Mouse (Mus musculus) CH12.LX (cell line): Measurements from ENCODE around the gene Tmem129. TPM values are rescaled to one million over a fixed set of nuclear protein-coding genes. Genes with fewer than 3 reads are reported as not detected.

ENCODE experiments used
- DNase-seq: peaks from one replicate; pipeline ENCODE4 v3.0.0-alpha.2; 2013; ENCODE audit errors: extremely low read depth
- H3K27ac ChIP-seq: 2 replicates; pipeline ENCODE4 v1.5.1; 2012; ENCODE audit warnings: low read depth, mild to moderate bottlenecking, control low read depth, moderate library complexity; ENCODE audit not compliant: insufficient read depth
- H3K27me3 ChIP-seq: replicated peaks from 2 replicates; pipeline ENCODE3; 2012; ENCODE audit warnings: inconsistent platforms
- H3K36me3 ChIP-seq, 2 experiments: replicated peaks in 1 of 2; 2 replicates each; pipeline versions ENCODE3 to v1.6.1; 2012; ENCODE audit warnings: inconsistent platforms in 1 of 2, low read length in 1 of 2, mild to moderate bottlenecking in 1 of 2, mixed read lengths in 1 of 2, moderate library complexity in 1 of 2; ENCODE audit not compliant: control insufficient read depth in 1 of 2, insufficient read depth in 1 of 2
- H3K4me1 ChIP-seq, 2 experiments: 2 replicates each; pipeline ENCODE4 v1.6.1; 2012; ENCODE audit warnings: inconsistent platforms in 1 of 2, moderate library complexity in 1 of 2; ENCODE audit not compliant: insufficient read depth in 2 of 2, control insufficient read depth in 1 of 2
- H3K4me2 ChIP-seq: 2 replicates; pipeline ENCODE4 v1.6.1; 2012; ENCODE audit warnings: low read depth, mild to moderate bottlenecking, control low read depth; ENCODE audit not compliant: poor library complexity, insufficient read depth, severe bottlenecking
- H3K4me3 ChIP-seq, 3 experiments: fragments of 150-350 bp in 1 of 3; sonication (generic) in 1 of 3; replicated peaks in 1 of 3; 2 replicates each; pipeline versions ENCODE3 to v1.5.1; 2011 to 2012; ENCODE audit warnings: low read depth in 2 of 3, low read length in 2 of 3, mild to moderate bottlenecking in 2 of 3, moderate library complexity in 2 of 3, control low read depth in 1 of 3, improper control_type of control experiment in 1 of 3, inconsistent platforms in 1 of 3, mixed read lengths in 1 of 3; ENCODE audit not compliant: poor library complexity in 1 of 3
- H3K79me2 ChIP-seq: replicated peaks from 2 replicates; pipeline ENCODE4 v1.6.1; 2012; ENCODE audit warnings: mild to moderate bottlenecking, moderate library complexity; ENCODE audit not compliant: control insufficient read depth, poor library complexity, insufficient read depth, severe bottlenecking; ENCODE audit errors: extremely low read depth
- H3K9ac ChIP-seq: 2 replicates; pipeline ENCODE4 v1.6.1; 2012; ENCODE audit warnings: low read depth, mild to moderate bottlenecking, control low read depth, moderate library complexity; ENCODE audit not compliant: insufficient read depth
- H3K9me3 ChIP-seq: replicated peaks from 2 replicates; pipeline ENCODE3; 2012; ENCODE audit warnings: low read length, inconsistent platforms, mixed read lengths
- BHLHE40 ChIP-seq: IDR thresholded peaks from 2 replicates; pipeline ENCODE4 v1.6.1; 2011; ENCODE audit warnings: mild to moderate bottlenecking, low read depth, low read length, improper control_type of control experiment
- CHD1 ChIP-seq: IDR thresholded peaks from 2 replicates; pipeline ENCODE4 v1.6.1; 2012; ENCODE audit warnings: low read depth, low read length, improper control_type of control experiment, inconsistent platforms
- CHD2 ChIP-seq: IDR thresholded peaks from 2 replicates; pipeline ENCODE4 v1.6.1; 2011; ENCODE audit warnings: low read length, improper control_type of control experiment
- ELF1 ChIP-seq: IDR thresholded peaks from 2 replicates; pipeline ENCODE4 v1.6.1; 2014; ENCODE audit warnings: low read depth, mild to moderate bottlenecking, inconsistent platforms, low read length, improper control_type of control experiment
- ETS1 ChIP-seq: conservative IDR thresholded peaks from 2 replicates; pipeline ENCODE4 v1.6.1; 2012; ENCODE audit warnings: low read depth, mild to moderate bottlenecking, inconsistent platforms, low read length, improper control_type of control experiment, moderate library complexity
- HCFC1 ChIP-seq: IDR thresholded peaks from 2 replicates; pipeline ENCODE4 v1.6.1; 2012; ENCODE audit warnings: low read depth, mild to moderate bottlenecking, inconsistent platforms, low read length, improper control_type of control experiment
- JUN ChIP-seq: IDR thresholded peaks from 2 replicates; pipeline ENCODE4 v1.6.1; 2011; ENCODE audit warnings: low read depth, mild to moderate bottlenecking, low read length, improper control_type of control experiment, moderate library complexity; ENCODE audit not compliant: insufficient read depth
- JUND ChIP-seq: conservative IDR thresholded peaks from 2 replicates; pipeline ENCODE4 v1.6.1; 2011; ENCODE audit warnings: low read depth, low read length, improper control_type of control experiment
- KAT2A ChIP-seq: IDR thresholded peaks from 2 replicates; pipeline ENCODE4 v1.6.1; 2012; ENCODE audit warnings: low read length, improper control_type of control experiment, inconsistent platforms; ENCODE audit not compliant: insufficient replicate concordance
- MAX ChIP-seq: IDR thresholded peaks from 2 replicates; pipeline ENCODE4 v1.6.1; 2011; ENCODE audit warnings: low read length, improper control_type of control experiment
- MAZ ChIP-seq: IDR thresholded peaks from 2 replicates; pipeline ENCODE4 v1.6.1; 2012; ENCODE audit warnings: low read depth, mild to moderate bottlenecking, inconsistent platforms, low read length, improper control_type of control experiment, moderate library complexity
- MEF2A ChIP-seq: IDR thresholded peaks from 2 replicates; pipeline ENCODE4 v1.6.1; 2014; ENCODE audit warnings: low read depth, mild to moderate bottlenecking, inconsistent platforms, low read length, improper control_type of control experiment, borderline replicate concordance
- MXI1 ChIP-seq: IDR thresholded peaks from 2 replicates; pipeline ENCODE4 v1.6.1; 2011; ENCODE audit warnings: mild to moderate bottlenecking, low read depth, low read length, improper control_type of control experiment
- MYC ChIP-seq: IDR thresholded peaks from 2 replicates; pipeline ENCODE4 v1.6.1; 2011; ENCODE audit warnings: low read depth, mild to moderate bottlenecking, improper control_type of control experiment, low read length
- NRF1 ChIP-seq: IDR thresholded peaks from 2 replicates; pipeline ENCODE4 v1.6.1; 2014; ENCODE audit warnings: low read depth, mild to moderate bottlenecking, inconsistent platforms, low read length, improper control_type of control experiment, moderate library complexity
- PAX5 ChIP-seq: IDR thresholded peaks from 2 replicates; pipeline ENCODE4 v1.6.1; 2012; ENCODE audit warnings: low read length, inconsistent platforms, mixed read lengths
- POLR2A ChIP-seq: IDR thresholded peaks from 2 replicates; pipeline ENCODE4 v1.6.1; 2011; ENCODE audit warnings: low read depth, mild to moderate bottlenecking, improper control_type of control experiment, low read length
- RAD21 ChIP-seq: IDR thresholded peaks from 2 replicates; pipeline ENCODE4 v1.6.1; 2011; ENCODE audit warnings: low read depth, mild to moderate bottlenecking, low read length, improper control_type of control experiment, moderate library complexity
- RCOR1 ChIP-seq: conservative IDR thresholded peaks from 2 replicates; pipeline ENCODE4 v1.6.1; 2012; ENCODE audit warnings: low read depth, mild to moderate bottlenecking, inconsistent platforms, low read length, improper control_type of control experiment
- SMC3 ChIP-seq: IDR thresholded peaks from 2 replicates; pipeline ENCODE4 v1.6.1; 2011; ENCODE audit warnings: low read depth, low read length, improper control_type of control experiment
- TCF12 ChIP-seq: IDR thresholded peaks from 2 replicates; pipeline ENCODE4 v1.6.1; 2014; ENCODE audit warnings: low read depth, mild to moderate bottlenecking, inconsistent platforms, low read length, improper control_type of control experiment
- UBTF ChIP-seq: IDR thresholded peaks from 2 replicates; pipeline ENCODE4 v1.6.1; 2012; ENCODE audit warnings: low read depth, mild to moderate bottlenecking, inconsistent platforms, low read length, improper control_type of control experiment, moderate library complexity
- USF1 ChIP-seq: IDR thresholded peaks from 2 replicates; pipeline ENCODE4 v1.6.1; 2014; ENCODE audit warnings: low read depth, mild to moderate bottlenecking, inconsistent platforms, low read length, improper control_type of control experiment
- ZC3H11A ChIP-seq: IDR thresholded peaks from 2 replicates; pipeline ENCODE4 v1.6.1; 2012; ENCODE audit warnings: low read depth, mild to moderate bottlenecking, inconsistent platforms, low read length, improper control_type of control experiment
- ZKSCAN1 ChIP-seq: IDR thresholded peaks from 2 replicates; pipeline ENCODE4 v1.6.1; 2012; ENCODE audit warnings: low read depth, inconsistent platforms, low read length, improper control_type of control experiment, borderline replicate concordance
- ZNF384 ChIP-seq: IDR thresholded peaks from 2 replicates; pipeline ENCODE4 v1.6.1; 2012; ENCODE audit warnings: low read depth, low read length, improper control_type of control experiment, inconsistent platforms
- dilution Hi-C: fragments of 300-500 bp; cut with MboI; formaldehyde crosslinking; loops from 2 replicates; pipeline ENCODE4 v1.14.3; 2020; ENCODE audit warnings: low sequenced_read_pairs; ENCODE audit not compliant: extremely low pct_unique_long_range_greater_than_20kb, extremely low pct_ligation_motif_present
- in situ Hi-C: fragments of 300-500 bp; cut with MboI; formaldehyde crosslinking; loops from 3 replicates; pipeline ENCODE4 v1.14.3; 2019; ENCODE audit warnings: low sequenced_read_pairs, low pct_ligation_motif_present, low pct_unique_long_range_greater_than_20kb, mixed read lengths
- polyA plus RNA-seq: library from polyadenylated mRNA; unstranded; fragments of >175 nt; gene quantifications from 2 replicates; pipeline ENCODE4 v1.2.1, GENCODE M21; 2012; ENCODE audit warnings: low read depth; ENCODE audit not compliant: insufficient read length
- total RNA-seq, 2 experiments: library from RNA; depleted of rRNA; stranded (reverse); fragments of 300-350 nt in 1 of 2; fragments of >200 nt in 1 of 2; gene quantifications; 2 replicates each; pipeline ENCODE4 v1.2.3; 2012 to 2014

The Tmem129 gene
- total and polyA plus RNA-seq, 3 experiments, result 10.8 to 15.2 (median 12.7) TPM

GRCm38 (mm10) chr5:33681044-33681443 lies 22.8 kb upstream of the Tmem129 start:
- Histone ChIP-seq H3K9ac (no peak overlapping the region), H3K4me3 (no peak overlapping the region), H3K27me3 (peaks cover 13% of the 10 kb centered on the region), H3K79me2 (no peaks in the 10 kb centered on the region), H3K36me3 (no peaks in the 10 kb centered on the region), H3K9me3 (peaks cover 3% of the 10 kb centered on the region)
- in situ Hi-C loops, result loop anchor here (5.0 kb wide), 1 partner anchor 61 kb away; no protein-coding TSS in a partner anchor
- dilution Hi-C loops, result no loop called here
- no peak for TF ChIP-seq MAZ
- TF ChIP-seq MYC, result no peak
- no peak for TF ChIP-seq POLR2A
- no peak for TF ChIP-seq HCFC1
- TF ChIP-seq JUN, result no peak
- TF ChIP-seq SMC3, result no peak
- no peak for TF ChIP-seq MAX
- TF ChIP-seq RCOR1, result no peak
- TF ChIP-seq ZKSCAN1, result no peak
- no peak for TF ChIP-seq TCF12
- no peak for TF ChIP-seq MEF2A
- no peak for TF ChIP-seq UBTF
- no peak for TF ChIP-seq MXI1
- no peak for TF ChIP-seq NRF1
- TF ChIP-seq, all 38 proteins: peak for 0
- no peak overlapping the region for H3K27ac ChIP-seq
- no peak for DNase-seq
- peaks cover 0 to 33% of the 10 kb centered on the region in 2 experiments; a peak in 2 of 4 replicates for H3K4me1 ChIP-seq
- no peak overlapping the region for H3K4me2 ChIP-seq

- H3K4me3 ChIP-seq, result no peak overlapping the region
- peaks cover 3% of the 10 kb centered on the region for H3K9me3 ChIP-seq
- no peak for DNase-seq
- no peak overlapping the region for H3K4me2 ChIP-seq
- peaks cover 0 to 25% of the 10 kb centered on the region in 2 experiments; a peak in 2 of 4 replicates for H3K4me1 ChIP-seq
- TF ChIP-seq POLR2A, result no peak
- TF ChIP-seq SMC3, result no peak
- no peak for TF ChIP-seq PAX5
- no peak for TF ChIP-seq CHD2
- no peak for TF ChIP-seq USF1
- TF ChIP-seq BHLHE40, result no peak
- TF ChIP-seq ELF1, result no peak
- no peak for TF ChIP-seq KAT2A
- no peak for TF ChIP-seq ETS1
- no peak for TF ChIP-seq JUND
- TF ChIP-seq RAD21, result no peak
- no peak for TF ChIP-seq HCFC1
- no peak for TF ChIP-seq MAX
- no peak for TF ChIP-seq ZNF384
- TF ChIP-seq ZKSCAN1, result no peak
- TF ChIP-seq CHD1, result no peak
- TF ChIP-seq MEF2A, result no peak
- no peak for TF ChIP-seq ZC3H11A
- H3K79me2 ChIP-seq, result no peaks in the 10 kb centered on the region
- in situ Hi-C loops, result no loop called here
- no peak overlapping the region for H3K9ac ChIP-seq
- dilution Hi-C loops, result no loop called here
- H3K27ac ChIP-seq, result no peak overlapping the region
- H3K36me3 ChIP-seq, result peaks cover 8 to 18% of the 10 kb centered on the region in 2 experiments
- no peaks in the 10 kb centered on the region for H3K27me3 ChIP-seq
These were observed 20.0 kb upstream of the Tmem129 start for GRCm38 (mm10) chr5:33678244-33678643.
